Mouse (Mus musculus) forebrain, embryonic 16.5 days (tissue): Measurements from ENCODE around the gene Gbe1. TPM values are rescaled to one million over a fixed set of nuclear protein-coding genes. Genes with fewer than 3 reads are reported as not detected.
A peak's percentile ranks its signal among the peaks of the same experiment; 100 is the strongest.

Source experiments
- ATAC-seq: fragments of 200-750 bp; cut with Nextera tagmentation; 2 replicates; pipeline ENCODE4 v1.8.0; 2017; ENCODE audit warnings: mild to moderate bottlenecking, moderate library complexity
- H3K27ac ChIP-seq: fragments of 300-500 bp; sonication (generic); 2 replicates; pipeline ENCODE4 v1.5.1; 2014; ENCODE audit warnings: low read length, control low read depth
- H3K27me3 ChIP-seq: fragments of 300-500 bp; sonication (generic); replicated peaks from 2 replicates; pipeline ENCODE4 v1.6.1; 2014; ENCODE audit warnings: low read length; ENCODE audit not compliant: control insufficient read depth, insufficient read depth
- H3K36me3 ChIP-seq: fragments of 300-500 bp; sonication (generic); 2 replicates; pipeline ENCODE4 v1.6.1; 2014; ENCODE audit not compliant: control insufficient read depth, insufficient read depth
- H3K4me1 ChIP-seq: fragments of 300-500 bp; sonication (generic); replicated peaks from 2 replicates; pipeline ENCODE4 v1.6.1; 2014; ENCODE audit warnings: low read length; ENCODE audit not compliant: control insufficient read depth, insufficient read depth
- H3K4me2 ChIP-seq: fragments of 300-500 bp; sonication (generic); 2 replicates; pipeline ENCODE4 v1.6.1; 2014; ENCODE audit warnings: mild to moderate bottlenecking, low read length, control low read depth
- H3K4me3 ChIP-seq: fragments of 300-500 bp; sonication (generic); replicated peaks from 2 replicates; pipeline ENCODE4 v1.5.1; 2014; ENCODE audit warnings: mild to moderate bottlenecking, low read length, control low read depth
- H3K9ac ChIP-seq: fragments of 300-500 bp; sonication (generic); replicated peaks from 2 replicates; pipeline ENCODE4 v1.6.1; 2014; ENCODE audit warnings: low read depth, low read length, control low read depth
- H3K9me3 ChIP-seq: fragments of 300-500 bp; sonication (generic); 2 replicates; pipeline ENCODE4 v1.6.1; 2016; ENCODE audit warnings: low read length; ENCODE audit not compliant: control insufficient read depth
- WGBS: fragments of 180-500 bp; shearing (Covaris S2); extraction: QIAGEN DNeasy Blood & Tissue Kit; methylation state at CpG from one replicate; pipeline ENCODE4 v1.1.7; 2014; 5-methylcytosine and 5-hydroxymethylcytosine counted together
- polyA plus RNA-seq: library from polyadenylated mRNA; unstranded; fragments of >200 nt; fragmentation: Nextera tagmentation; extraction: Ambion mirVana; gene quantifications from 2 replicates; pipeline ENCODE4 v1.2.1, GENCODE M21; 2015

Gbe1 gene
- 10.3 and 11.8 TPM in 2 replicates for polyA plus RNA-seq

DNA sequence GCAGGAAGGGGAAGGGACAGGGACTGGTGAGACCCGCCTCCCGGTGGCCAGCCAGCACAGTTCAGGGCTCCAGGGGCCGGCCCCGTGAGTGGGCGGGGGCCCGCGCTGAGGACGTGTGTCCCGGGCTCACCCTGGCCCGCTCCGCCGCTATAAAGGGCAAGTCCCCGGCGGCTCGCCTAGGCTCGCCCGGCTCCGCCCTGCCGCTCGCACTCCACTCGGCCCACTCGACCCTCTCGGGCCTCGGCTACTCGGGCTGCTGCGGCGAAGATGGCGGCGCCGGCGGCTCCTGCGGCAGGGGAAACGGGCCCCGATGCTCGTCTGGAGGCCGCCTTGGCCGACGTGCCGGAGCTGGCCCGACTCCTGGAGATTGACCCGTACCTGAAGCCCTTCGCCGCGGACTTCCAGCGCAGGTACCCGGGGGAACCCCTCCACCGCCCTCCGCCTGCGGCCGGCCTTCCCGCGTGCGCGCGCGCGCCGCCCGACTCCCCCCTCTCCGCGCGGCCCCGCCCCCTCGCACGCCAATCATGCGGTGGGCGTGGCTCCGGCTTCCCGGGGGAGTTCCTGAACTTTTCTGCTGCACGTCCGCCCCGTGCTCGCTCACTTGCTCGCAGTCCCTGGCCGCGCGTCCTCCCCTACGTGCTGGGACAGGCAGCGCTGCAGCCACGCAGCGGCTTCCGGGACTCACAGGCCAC, at the start of gene Gbe1:
TSS of gene Gbe1 (plus strand) at position 64 of the 692 bp plus-strand sequence.
- Histone ChIP-seq H3K4me2 (peak within 1 kb of the TSS; percentile 80), H3K27ac (peak within 1 kb of the TSS; percentile 84), H3K9me3 (no peaks in the 10 kb centered on the region), H3K4me1 (peaks cover 4% of the 10 kb centered on the region; the same call in 1 of the 2 replicates), H3K4me3 (peak within 1 kb of the TSS; percentile 61), H3K27me3 (no peaks in the 10 kb centered on the region), H3K9ac (peak within 1 kb of the TSS; percentile 88), H3K36me3 (no peaks in the 10 kb centered on the region)
- WGBS: under 1% methylated on average over 79 of the region's 82 CpGs
- peak; percentile 98 for ATAC-seq

- no peak overlapping the region for H3K4me2 ChIP-seq
- no peaks in the 10 kb centered on the region for H3K36me3 ChIP-seq
- no peaks in the 10 kb centered on the region for H3K27me3 ChIP-seq
- peaks cover 4% of the 10 kb centered on the region; the same call in 1 of the 2 replicates for H3K4me1 ChIP-seq
- no peak overlapping the region for H3K9ac ChIP-seq
- H3K4me3 ChIP-seq: no peak overlapping the region
- H3K9me3 ChIP-seq: no peaks in the 10 kb centered on the region
- WGBS: 91% methylated on average over 4 of the region's 4 CpGs
- ATAC-seq: no peak
- no peak overlapping the region for H3K27ac ChIP-seq
These were observed 3.1 kb upstream of the Gbe1 start for GRCm38 (mm10) chr16:70310691-70311090.

GRCm38 (mm10) chr16:70313496-70313885, 258 bp upstream of the Gbe1 start:
- Histone ChIP-seq H3K9ac (peak overlapping the region; percentile 88), H3K4me2 (peak overlapping the region; percentile 67), H3K27ac (no peak overlapping the region; the same call in 1 of the 2 replicates), H3K36me3 (no peaks in the 10 kb centered on the region), H3K9me3 (no peaks in the 10 kb centered on the region), H3K4me3 (peak overlapping the region; percentile 61), H3K27me3 (no peaks in the 10 kb centered on the region), H3K4me1 (peaks cover 4% of the 10 kb centered on the region; the same call in 1 of the 2 replicates)
- ATAC-seq: no peak
- WGBS: 2% methylated on average over 7 of the region's 7 CpGs

GRCm38 (mm10) chr16:70314578-70314930, 805 bp downstream of the Gbe1 start:
- peak overlapping the region; percentile 80 for H3K4me2 ChIP-seq
- under 1% methylated on average over 9 of the region's 9 CpGs for WGBS
- H3K4me1 ChIP-seq: peaks cover 4% of the 10 kb centered on the region; the same call in 1 of the 2 replicates
- no peaks in the 10 kb centered on the region for H3K27me3 ChIP-seq
- H3K9ac ChIP-seq: peak overlapping the region; percentile 88
- no peaks in the 10 kb centered on the region for H3K9me3 ChIP-seq
- peak overlapping the region; percentile 27; the same call in 1 of the 2 replicates for H3K27ac ChIP-seq
- H3K4me3 ChIP-seq: peak overlapping the region; percentile 61
- no peak for ATAC-seq
- H3K36me3 ChIP-seq: no peaks in the 10 kb centered on the region

DNA sequence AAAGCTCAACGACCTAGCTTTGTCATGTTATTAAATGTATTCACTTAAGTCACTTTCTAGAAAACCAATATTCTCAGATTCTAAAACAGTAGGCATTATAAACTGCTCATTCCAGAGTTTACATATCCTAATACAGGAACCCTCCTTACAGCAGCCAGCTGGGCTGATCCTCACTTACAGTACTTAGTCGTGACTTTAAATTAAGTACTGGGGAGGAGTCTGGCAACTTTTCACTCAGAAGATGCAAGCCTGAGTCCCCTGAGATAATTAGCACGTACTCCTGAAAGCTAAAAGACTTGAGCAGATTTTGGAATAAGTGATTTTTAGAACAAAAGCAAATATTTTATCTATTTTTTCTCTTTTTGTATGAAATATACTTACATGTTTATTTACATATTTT, 1.5 kb downstream of the Gbe1 start:
- Histone ChIP-seq H3K4me2 (no peak overlapping the region), H3K36me3 (no peaks in the 10 kb centered on the region), H3K4me1 (peaks cover 4% of the 10 kb centered on the region; the same call in 1 of the 2 replicates), H3K27ac (no peak overlapping the region), H3K9ac (no peak overlapping the region), H3K9me3 (no peaks in the 10 kb centered on the region), H3K27me3 (no peaks in the 10 kb centered on the region), H3K4me3 (no peak overlapping the region)
- no peak for ATAC-seq
- WGBS: 25% methylated on average over 3 of the region's 3 CpGs

GRCm38 (mm10) chr16:70315862-70316390, 2.2 kb downstream of the Gbe1 start:
- WGBS: 42% methylated on average over 3 of the region's 3 CpGs
- Histone ChIP-seq H3K9ac (no peak overlapping the region), H3K4me3 (no peak overlapping the region), H3K36me3 (no peaks in the 10 kb centered on the region), H3K4me1 (peaks cover 4% of the 10 kb centered on the region; the same call in 1 of the 2 replicates), H3K27ac (no peak overlapping the region), H3K4me2 (no peak overlapping the region), H3K9me3 (no peaks in the 10 kb centered on the region), H3K27me3 (no peaks in the 10 kb centered on the region)
- no peak for ATAC-seq

GRCm38 (mm10) chr16:70319388-70319787, 5.6 kb downstream of the Gbe1 start:
- WGBS: 85% methylated on average over 6 of the region's 6 CpGs
- Histone ChIP-seq H3K9me3 (no peaks in the 10 kb centered on the region), H3K27me3 (no peaks in the 10 kb centered on the region), H3K4me2 (no peak overlapping the region), H3K4me3 (no peak overlapping the region), H3K27ac (no peak overlapping the region), H3K4me1 (no peaks in the 10 kb centered on the region), H3K36me3 (no peaks in the 10 kb centered on the region), H3K9ac (no peak overlapping the region)
- no peak for ATAC-seq

GRCm38 (mm10) chr16:70320612-70321280, 7.0 kb downstream of the Gbe1 start:
- Histone ChIP-seq H3K4me1 (no peaks in the 10 kb centered on the region), H3K4me2 (no peak overlapping the region), H3K27ac (no peak overlapping the region), H3K4me3 (no peak overlapping the region), H3K36me3 (no peaks in the 10 kb centered on the region), H3K27me3 (no peaks in the 10 kb centered on the region), H3K9ac (no peak overlapping the region), H3K9me3 (no peaks in the 10 kb centered on the region)
- ATAC-seq: no peak
- 68% methylated on average over 10 of the region's 10 CpGs for WGBS

GRCm38 (mm10) chr16:70326339-70326948, 12.7 kb downstream of the Gbe1 start:
- Histone ChIP-seq H3K4me1 (peaks cover 6% of the 10 kb centered on the region), H3K4me2 (no peak overlapping the region), H3K27ac (no peak overlapping the region), H3K36me3 (no peaks in the 10 kb centered on the region), H3K9ac (no peak overlapping the region), H3K4me3 (no peak overlapping the region), H3K9me3 (no peaks in the 10 kb centered on the region), H3K27me3 (no peaks in the 10 kb centered on the region)
- ATAC-seq: no peak
- WGBS: 82% methylated on average over 9 of the region's 9 CpGs
